Mouse (Mus musculus): Measurements from ENCODE around the gene Gpr35.
"Not testable (repeated sequence)": the region's sequence is repeated elsewhere in the genome, so short reads cannot be mapped to it uniquely, and the experiment has no call there.

The Gpr35 gene

GRCm38 (mm10) chr1:92933611-92934010 lies 17.1 kb upstream of the Gpr35 start:
- DNase-seq (ENCODE audit: low spot score in 2 of 2) = no peak

- peak; percentile 75 to 78 for DNase-seq (ENCODE audit: low spot score in 2 of 2)
Measured at GRCm38 (mm10) chr1:92934182-92934827, 16.4 kb upstream of the Gpr35 start, which contains the start of gene Capn10. Capn10 (plus strand) TSS chr1:92934376.

- peak; percentile 47 to 53 for DNase-seq (ENCODE audit: low spot score in 2 of 2)
Measured at GRCm38 (mm10) chr1:92935054-92935962, 15.4 kb upstream of the Gpr35 start.

GRCm38 (mm10) chr1:92935977-92936376 lies 14.7 kb upstream of the Gpr35 start:
- no peak for DNase-seq (ENCODE audit: low spot score in 2 of 2)

GRCm38 (mm10) chr1:92936467-92936866 lies 14.2 kb upstream of the Gpr35 start:
- DNase-seq (ENCODE audit: low spot score in 2 of 2) = no peak

GRCm38 (mm10) chr1:92937797-92938196 lies 12.9 kb upstream of the Gpr35 start:
- DNase-seq (ENCODE audit: low spot score in 2 of 2) = no peak

GRCm38 (mm10) chr1:92939746-92940145 lies 10.9 kb upstream of the Gpr35 start:
- no peak for DNase-seq (ENCODE audit: low spot score in 2 of 2)

- DNase-seq (ENCODE audit: low spot score in 2 of 2) = no peak
Measured at GRCm38 (mm10) chr1:92943219-92943989, 7.3 kb upstream of the Gpr35 start.

- no peak for DNase-seq (ENCODE audit: low spot score in 2 of 2)
Measured at GRCm38 (mm10) chr1:92947966-92948365, 2.7 kb upstream of the Gpr35 start.

GRCm38 (mm10) chr1:92949426-92949825 lies 1.2 kb upstream of the Gpr35 start:
- DNase-seq (ENCODE audit: low spot score in 2 of 2) = no peak

GRCm38 (mm10) chr1:92953641-92954040 lies 3.0 kb downstream of the Gpr35 start:
- DNase-seq (ENCODE audit: low spot score in 2 of 2) = no peak

- DNase-seq (ENCODE audit: low spot score in 2 of 2) = peak; percentile 41 to 57
Measured at GRCm38 (mm10) chr1:92956571-92957335, 6.1 kb downstream of the Gpr35 start.

- DNase-seq (ENCODE audit: low spot score in 2 of 2) = no peak
Measured at GRCm38 (mm10) chr1:92958999-92959398, 8.3 kb downstream of the Gpr35 start.

GRCm38 (mm10) chr1:92970791-92971190 lies 20.1 kb downstream of the Gpr35 start:
- not testable (repeated sequence) for DNase-seq (ENCODE audit: low spot score in 2 of 2)

GRCm38 (mm10) chr1:92971879-92972795 lies 21.5 kb downstream of the Gpr35 start:
- no peak for DNase-seq (ENCODE audit: low spot score in 2 of 2)

- peak in 1 of 2 experiments; percentile 34 for DNase-seq (ENCODE audit: low spot score in 2 of 2)
Measured at GRCm38 (mm10) chr1:92972854-92973253, 22.2 kb downstream of the Gpr35 start.

GRCm38 (mm10) chr1:92976141-92976566 lies 25.5 kb downstream of the Gpr35 start:
- DNase-seq (ENCODE audit: low spot score in 2 of 2) = no peak

GRCm38 (mm10) chr1:92978645-92979044 lies 28.0 kb downstream of the Gpr35 start:
- DNase-seq (ENCODE audit: low spot score in 2 of 2) = no peak

- no peak for DNase-seq (ENCODE audit: low spot score in 2 of 2)
Measured at GRCm38 (mm10) chr1:92979073-92979602, 28.5 kb downstream of the Gpr35 start.
